Mouse (Mus musculus): Measurements from ENCODE around the gene Capza3. TPM values are rescaled to one million over a fixed set of nuclear protein-coding genes. Genes with fewer than 3 reads are reported as not detected.

The Capza3 gene
- polyA plus RNA-seq, 1 experiment from 2014 or later = not detected

Other genes starting within 250 kb of the Capza3 start
- not detected in 2 replicates for gene Plcz1, start 205 bp downstream of the Capza3 start, polyA plus RNA-seq (2015; fragmentation: Nextera tagmentation; extraction: Ambion mirVana)

All from lung, embryonic 15.5 days (tissue).